Mouse (Mus musculus) E14TG2a.4 (cell line): Measurements from ENCODE around the gene Vmo1.

Experiments used
- H3K27me3 ChIP-seq: 2 replicates; pipeline ENCODE4 v1.6.1; 2014; ENCODE audit warnings: low read length, control low read depth; ENCODE audit not compliant: insufficient read depth
- H3K36me3 ChIP-seq: 2 replicates; pipeline ENCODE4 v1.6.1; 2014; ENCODE audit warnings: low read length, control low read depth; ENCODE audit not compliant: insufficient read depth
- H3K4me1 ChIP-seq: replicated peaks from 2 replicates; pipeline ENCODE4 v1.6.1; 2014; ENCODE audit warnings: low read depth, low read length, control low read depth
- H3K4me3 ChIP-seq: replicated peaks from 2 replicates; pipeline ENCODE4 v1.5.1; 2014; ENCODE audit warnings: mild to moderate bottlenecking, low read length
- H3K9me3 ChIP-seq: 2 replicates; pipeline ENCODE4 v1.6.1; 2014; ENCODE audit warnings: low read length, control low read depth
- CTCF ChIP-seq: conservative IDR thresholded peaks from 2 replicates; pipeline ENCODE4 v1.5.1; 2014; ENCODE audit warnings: low read length
- NANOG ChIP-seq: IDR thresholded peaks from 2 replicates; pipeline ENCODE4 v1.6.1; 2014; ENCODE audit warnings: borderline replicate concordance, low read length, mixed read lengths
- POU5F1 ChIP-seq: IDR thresholded peaks from 2 replicates; pipeline ENCODE4 v1.6.1; 2014; ENCODE audit warnings: low read length, borderline replicate concordance

Gene Vmo1

DNA sequence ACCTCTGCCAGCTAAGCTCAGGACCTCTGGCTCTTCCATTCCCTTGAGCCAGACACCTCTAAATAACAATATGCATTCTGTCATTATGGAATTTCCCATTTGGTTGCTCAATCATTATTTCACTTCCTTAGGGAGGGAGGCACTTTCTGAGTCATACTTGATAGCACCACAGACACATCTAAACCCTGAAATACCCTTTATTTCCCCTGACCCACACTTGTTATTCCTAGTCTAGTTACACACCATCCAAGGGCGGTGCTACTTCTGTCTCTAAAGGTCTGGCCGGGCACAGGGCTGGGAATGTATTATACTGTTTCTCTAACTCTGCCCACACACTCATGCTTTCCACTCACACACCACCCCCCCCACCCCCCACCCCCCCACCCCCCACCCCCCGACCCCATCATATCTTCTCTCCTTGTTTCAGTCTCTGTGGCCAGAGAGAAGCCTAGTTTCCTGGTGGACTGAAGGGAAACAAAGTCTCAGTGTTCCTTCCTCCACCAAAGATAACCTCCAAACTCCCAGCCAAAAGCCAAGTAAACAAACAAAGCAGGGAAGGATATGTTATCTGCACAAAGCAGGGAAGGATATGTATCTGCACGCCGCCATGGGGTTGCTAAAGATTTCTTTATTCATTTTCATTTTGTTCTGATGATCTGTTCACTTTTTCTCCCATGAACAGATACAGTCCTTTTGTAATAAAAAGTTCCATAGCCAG is 46.4 kb downstream of the Vmo1 start:
- TF ChIP-seq CTCF (no peak), POU5F1 (no peak), NANOG (no peak)
- H3K27me3 ChIP-seq, result peaks cover 48% of the 10 kb centered on the region
- H3K36me3 ChIP-seq, result no peaks in the 10 kb centered on the region
- peaks cover 29% of the 10 kb centered on the region for H3K4me1 ChIP-seq
- no peak overlapping the region for H3K4me3 ChIP-seq
- H3K9me3 ChIP-seq, result no peaks in the 10 kb centered on the region

DNA sequence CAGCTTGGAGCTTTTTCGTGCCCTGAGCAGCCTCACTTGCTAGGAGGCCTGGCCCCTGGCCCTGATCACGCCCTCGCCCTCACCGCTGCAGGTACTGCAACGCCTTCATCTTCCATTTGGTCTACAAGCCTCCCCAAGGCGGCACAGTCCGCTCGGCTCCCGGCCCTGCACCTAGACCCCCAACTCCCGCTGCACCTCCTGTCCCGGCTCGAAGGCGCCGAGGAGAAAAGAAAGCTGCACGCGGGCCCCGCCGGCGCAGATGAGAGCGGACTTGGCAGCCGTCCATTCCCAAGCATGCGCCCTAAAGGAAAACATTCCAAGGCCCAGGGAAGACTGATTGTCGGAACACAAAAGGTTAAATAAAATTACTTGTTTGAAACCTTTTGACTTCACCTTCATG is 48.6 kb downstream of the Vmo1 start:
- Histone ChIP-seq H3K4me3 (peak overlapping the region; percentile 73), H3K9me3 (no peaks in the 10 kb centered on the region), H3K27me3 (peaks cover 68% of the 10 kb centered on the region), H3K36me3 (no peaks in the 10 kb centered on the region), H3K4me1 (peaks cover 29% of the 10 kb centered on the region)
- TF ChIP-seq NANOG, result no peak
- no peak for TF ChIP-seq CTCF
- no peak for TF ChIP-seq POU5F1

DNA sequence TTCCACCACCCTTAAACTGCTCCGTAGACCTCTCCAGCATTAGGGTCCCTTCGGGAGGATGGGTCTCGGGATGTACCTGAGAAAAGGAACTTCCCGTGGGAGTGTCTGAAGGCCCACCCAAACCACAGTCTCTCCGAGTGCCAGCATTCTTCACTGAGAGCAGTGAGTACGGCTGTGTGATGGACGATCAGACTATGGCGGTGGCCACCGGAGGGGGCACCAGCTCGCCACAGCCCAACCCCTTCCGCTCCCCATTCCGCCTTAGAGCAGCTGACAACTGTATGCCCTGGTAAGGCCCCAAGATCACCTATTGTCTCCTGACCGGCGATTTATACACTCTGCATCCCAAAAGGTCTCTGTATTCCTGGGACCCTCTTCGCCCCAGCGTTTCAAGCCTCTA is 49.2 kb downstream of the Vmo1 start:
- Histone ChIP-seq H3K36me3 (no peaks in the 10 kb centered on the region), H3K9me3 (no peaks in the 10 kb centered on the region), H3K4me1 (peaks cover 29% of the 10 kb centered on the region), H3K27me3 (peaks cover 74% of the 10 kb centered on the region), H3K4me3 (peak overlapping the region; percentile 73)
- TF ChIP-seq CTCF (no peak), POU5F1 (no peak), NANOG (no peak)

DNA sequence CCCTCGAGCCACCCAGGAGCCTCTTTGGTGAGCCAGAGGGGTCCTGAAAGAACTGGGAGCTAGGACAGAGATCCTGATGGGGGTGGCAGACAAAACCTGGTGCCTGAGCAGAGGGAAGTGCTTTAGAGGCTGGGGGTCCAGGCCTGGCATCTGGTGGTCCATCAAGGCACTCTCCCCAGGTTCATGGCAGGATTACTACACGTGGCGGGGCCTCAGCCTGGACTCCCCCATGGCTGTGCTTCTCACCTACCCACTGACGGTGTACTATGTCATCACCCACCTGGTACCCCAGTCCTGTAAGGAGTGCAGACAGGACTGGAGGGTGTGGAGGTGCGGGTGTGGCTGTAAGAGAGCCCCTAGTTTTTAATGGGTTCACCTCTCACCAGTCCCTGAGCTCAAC is 50.4 kb downstream of the Vmo1 start:
- Histone ChIP-seq H3K4me1 (peaks cover 39% of the 10 kb centered on the region), H3K27me3 (peaks cover 86% of the 10 kb centered on the region), H3K36me3 (no peaks in the 10 kb centered on the region), H3K9me3 (no peaks in the 10 kb centered on the region), H3K4me3 (no peak overlapping the region)
- TF ChIP-seq CTCF, result no peak
- no peak for TF ChIP-seq NANOG
- no peak for TF ChIP-seq POU5F1
